Mouse (Mus musculus): ENCODE data around the gene Zcrb1. TPM values are rescaled to one million over a fixed set of nuclear protein-coding genes. Genes with fewer than 3 reads are reported as not detected.

Zcrb1 gene
- total RNA-seq (2021): 10 to 100 TPM; 80.5 to 96.2 TPM
- long read RNA-seq, transcript Zcrb1-201 (8 exons, 877 nt): major isoform, 85 of 123 reads
- long read RNA-seq, partial matches to known transcripts: 1 of 123 reads
- long read RNA-seq, other reads (novel, unspliced or antisense): 33 of 123 reads

DNA sequence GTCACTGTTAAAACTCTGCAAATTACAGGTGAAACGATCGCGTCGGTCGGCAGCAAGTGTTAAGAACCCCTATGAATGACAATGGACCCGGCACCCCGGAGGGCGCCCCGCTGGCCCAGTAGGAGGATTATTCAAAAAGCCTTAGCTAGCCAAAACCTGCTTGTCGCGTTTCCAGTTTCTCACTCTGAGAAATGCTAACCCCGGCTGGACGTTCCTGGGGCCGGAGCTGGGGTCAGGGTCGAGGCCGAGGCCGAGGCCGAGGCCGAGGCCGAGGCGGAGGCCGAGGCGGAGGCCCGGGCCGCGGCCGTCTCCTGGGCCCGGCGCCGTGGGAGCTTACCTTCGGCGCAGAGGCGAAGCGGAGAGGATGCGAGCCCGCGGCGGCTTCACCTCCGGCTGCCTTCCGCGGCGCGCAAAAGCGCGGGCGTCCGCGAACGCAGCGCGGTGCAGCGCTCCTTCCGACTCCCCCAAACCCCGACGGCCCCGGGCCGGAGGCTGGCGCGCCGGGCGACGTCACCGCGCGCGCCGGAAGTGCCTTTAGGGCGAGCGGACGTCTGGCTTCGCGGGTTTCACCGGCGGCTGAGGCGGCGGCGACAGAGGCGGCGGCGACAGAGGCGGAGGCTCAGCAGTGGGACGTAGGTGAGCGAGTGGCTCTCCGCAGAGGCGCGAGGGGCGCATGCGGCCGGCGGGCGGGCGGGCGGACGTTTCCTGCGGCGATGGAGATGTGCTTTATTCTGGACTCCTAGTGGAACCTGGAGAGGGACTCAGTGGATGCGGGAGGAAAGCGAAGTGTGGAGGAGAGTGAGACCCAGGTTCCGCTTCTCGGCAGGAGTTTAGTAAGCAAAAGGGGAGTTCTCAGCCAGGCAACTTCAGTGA lies at the start of gene Zcrb1, which contains the start of gene Pphln1:
TSS of gene Zcrb1 (minus strand) at position 509 of the 873 bp plus-strand sequence.
TSS of gene Pphln1 (plus strand) at position 525 of the 873 bp plus-strand sequence.
- DNase-seq (ENCODE audit: low spot score in 2 of 2): peak; percentile 78 to 88

DNA sequence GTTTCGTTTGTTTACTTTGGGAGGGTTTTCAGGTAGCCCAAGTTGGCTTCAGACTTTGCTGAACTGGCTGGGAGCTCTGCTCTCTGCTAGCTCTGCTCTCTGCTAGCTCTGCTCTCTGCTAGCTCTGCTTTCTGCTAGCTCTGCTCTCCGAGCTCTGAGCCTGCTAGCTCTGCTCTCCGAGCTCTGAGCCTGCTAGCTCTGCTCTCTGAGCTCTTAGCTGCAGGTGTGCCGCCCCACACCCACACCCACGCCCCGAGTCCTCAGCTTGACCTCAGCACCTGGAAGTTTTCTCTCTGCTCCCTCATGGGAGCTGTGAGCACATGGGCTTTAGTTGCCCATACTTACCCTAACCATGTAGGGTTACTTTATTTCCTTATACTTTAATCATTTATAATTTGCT lies 45.5 kb upstream of the Zcrb1 start:
- no peak for DNase-seq (ENCODE audit: low spot score in 2 of 2)

DNA sequence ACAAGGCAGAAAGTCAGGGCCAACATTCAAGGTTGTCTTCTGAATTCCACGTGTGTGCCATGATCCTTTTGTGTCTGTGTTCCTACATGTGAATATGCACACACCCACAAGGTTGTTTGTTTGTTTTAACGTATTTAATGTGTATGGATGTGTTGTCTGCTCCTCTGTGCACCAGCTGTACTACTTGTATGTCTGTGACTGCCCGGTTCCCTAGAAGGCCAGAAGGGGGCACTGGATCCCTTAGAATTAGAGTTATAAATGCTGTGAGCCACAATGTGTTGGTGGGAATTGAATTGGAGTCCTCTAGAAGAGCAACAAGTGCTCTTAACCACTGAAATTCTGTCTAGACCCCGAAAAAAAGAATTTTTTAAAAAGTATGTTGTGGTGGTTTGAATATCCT lies 44.1 kb upstream of the Zcrb1 start:
- no peak for DNase-seq (ENCODE audit: low spot score in 2 of 2)

DNA sequence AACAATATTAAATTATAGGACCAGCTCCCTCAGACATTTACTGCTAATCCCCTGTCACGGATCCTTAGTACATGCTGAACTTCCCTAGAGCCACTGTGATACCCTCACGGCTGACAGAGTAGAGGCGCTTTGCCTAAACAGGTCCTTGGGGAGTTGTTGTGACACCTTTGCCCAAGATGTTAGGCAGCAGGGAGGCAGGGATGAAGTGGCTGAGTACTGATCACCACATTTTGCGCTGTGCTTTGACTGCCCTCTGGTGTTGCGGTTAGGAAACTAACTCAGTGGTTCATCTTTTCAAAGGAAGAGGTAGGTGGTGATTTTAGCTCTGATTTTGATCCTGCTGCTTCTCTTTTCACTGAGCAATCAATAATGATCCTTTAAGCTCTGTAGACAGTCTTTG lies 40.5 kb upstream of the Zcrb1 start:
- peak; percentile 73 to 79 for DNase-seq (ENCODE audit: low spot score in 2 of 2)

DNA sequence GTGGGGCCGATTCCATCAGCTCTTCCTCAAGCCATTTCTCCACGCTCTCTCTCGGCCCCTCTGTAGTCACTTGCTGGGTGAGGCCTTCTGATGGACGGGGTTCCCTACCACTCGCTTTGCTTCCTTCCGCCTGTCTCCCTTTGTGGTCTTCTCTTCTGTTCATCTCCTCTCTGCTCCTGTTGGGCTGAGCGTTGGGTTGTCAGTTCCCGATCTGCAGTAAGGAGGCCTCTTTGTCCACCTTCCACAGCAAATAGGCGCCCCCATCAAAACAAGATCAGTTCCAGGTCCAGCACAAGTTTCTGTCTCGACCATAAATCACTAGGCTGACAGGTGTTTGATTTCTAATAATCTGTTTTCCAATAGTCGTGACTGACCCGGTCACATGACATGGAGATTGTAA lies 37.9 kb upstream of the Zcrb1 start:
- no peak for DNase-seq (ENCODE audit: low spot score in 2 of 2)

DNA sequence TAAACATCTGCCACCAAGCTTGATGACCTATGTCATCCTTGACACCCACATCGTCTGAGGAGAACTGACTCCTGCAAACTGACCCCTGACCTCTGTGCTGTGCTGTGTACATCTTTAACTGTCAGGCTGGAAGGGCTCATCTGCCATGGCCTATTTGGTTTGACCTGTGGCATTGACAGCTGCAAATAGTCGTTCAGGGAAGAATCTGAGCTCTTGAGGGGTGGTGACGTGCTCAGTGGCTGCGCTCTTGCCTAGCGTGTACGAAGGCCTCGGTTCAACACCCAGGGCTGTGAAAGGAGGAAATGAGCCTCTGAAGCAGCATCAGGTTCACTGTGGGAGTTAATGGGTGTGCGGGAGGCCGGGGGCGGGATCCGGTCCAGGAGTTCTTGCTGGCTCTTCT lies 35.7 kb upstream of the Zcrb1 start:
- no peak for DNase-seq (ENCODE audit: low spot score in 2 of 2)

DNA sequence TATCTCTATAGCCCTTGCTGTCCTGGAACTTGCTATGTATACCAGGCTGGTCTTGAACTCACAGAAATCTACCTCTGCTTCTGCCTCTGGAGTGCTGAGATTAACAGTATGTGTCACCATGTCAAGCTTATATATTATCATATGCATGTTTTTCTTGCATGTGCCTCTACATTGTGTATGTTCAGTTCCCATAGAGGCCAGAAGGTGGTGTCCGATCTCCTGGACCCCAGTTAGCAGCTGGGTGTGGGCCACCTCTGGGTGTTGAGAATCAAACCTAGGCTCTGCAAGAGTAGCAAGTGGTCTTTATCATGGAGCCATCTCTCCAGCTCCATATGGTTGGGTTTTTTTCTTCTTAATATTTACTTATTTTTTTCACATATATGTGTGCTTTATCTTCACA lies 24.4 kb upstream of the Zcrb1 start:
- no peak for DNase-seq (ENCODE audit: low spot score in 2 of 2)

DNA sequence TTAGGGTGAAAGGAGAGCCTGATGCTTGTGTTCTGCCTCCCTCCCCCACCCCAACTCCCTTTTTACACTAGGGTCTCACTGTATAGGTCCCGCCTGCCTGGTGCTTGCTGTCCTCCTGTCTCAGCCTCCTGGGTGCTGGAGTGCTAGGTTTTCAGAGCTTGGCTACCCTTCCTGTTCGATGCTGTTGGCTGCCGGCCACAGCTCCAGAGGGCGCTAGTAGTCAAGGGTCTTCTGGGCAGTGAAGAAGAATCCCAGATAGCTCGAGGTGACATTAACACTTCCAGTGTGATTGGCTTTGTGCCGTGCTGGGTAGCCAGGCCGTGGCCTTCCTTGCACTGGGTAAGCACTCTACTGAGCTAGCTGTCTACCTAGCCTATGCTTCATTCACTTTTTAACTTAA lies 22.5 kb upstream of the Zcrb1 start:
- no peak for DNase-seq (ENCODE audit: low spot score in 2 of 2)

DNA sequence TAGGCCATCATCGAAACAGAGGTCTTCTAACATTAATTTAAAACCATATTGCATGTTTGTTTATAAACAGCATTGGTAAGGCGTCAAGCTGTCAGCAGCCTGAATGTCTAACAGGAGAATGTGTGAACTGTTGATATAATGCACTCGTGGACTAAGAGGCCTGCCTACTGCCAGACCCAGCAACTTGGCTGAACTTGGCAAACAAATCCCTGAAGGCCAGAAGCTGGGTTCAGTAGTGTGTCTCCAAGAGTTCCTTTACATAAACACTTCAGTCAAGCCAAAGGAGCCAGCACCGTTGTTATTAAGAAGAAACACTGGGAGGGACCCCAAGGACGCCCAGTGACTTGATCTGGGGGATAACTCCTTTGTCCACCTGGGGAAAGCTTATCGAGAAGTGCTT lies 18.2 kb upstream of the Zcrb1 start:
- DNase-seq (ENCODE audit: low spot score in 2 of 2): no peak

DNA sequence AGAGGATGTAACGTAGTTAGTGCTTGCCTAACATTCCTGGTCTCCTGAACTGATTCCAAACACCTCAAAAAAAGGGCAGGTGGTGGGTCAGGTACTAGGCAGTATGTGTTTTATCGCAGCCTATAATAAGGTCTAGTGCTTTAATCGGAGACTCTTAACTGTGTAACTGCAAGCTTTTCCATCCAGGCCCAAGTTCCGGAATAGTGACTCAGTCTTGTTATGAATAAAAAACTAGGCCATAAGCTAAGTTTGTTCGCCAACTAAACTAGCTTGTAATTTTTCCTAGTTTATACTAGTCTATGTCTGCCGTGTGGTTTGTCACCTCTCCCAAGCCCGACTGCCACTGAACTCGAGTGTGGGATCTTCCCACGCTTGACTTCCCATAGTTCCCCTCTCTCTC lies 16.3 kb upstream of the Zcrb1 start:
- no peak for DNase-seq (ENCODE audit: low spot score in 2 of 2)

DNA sequence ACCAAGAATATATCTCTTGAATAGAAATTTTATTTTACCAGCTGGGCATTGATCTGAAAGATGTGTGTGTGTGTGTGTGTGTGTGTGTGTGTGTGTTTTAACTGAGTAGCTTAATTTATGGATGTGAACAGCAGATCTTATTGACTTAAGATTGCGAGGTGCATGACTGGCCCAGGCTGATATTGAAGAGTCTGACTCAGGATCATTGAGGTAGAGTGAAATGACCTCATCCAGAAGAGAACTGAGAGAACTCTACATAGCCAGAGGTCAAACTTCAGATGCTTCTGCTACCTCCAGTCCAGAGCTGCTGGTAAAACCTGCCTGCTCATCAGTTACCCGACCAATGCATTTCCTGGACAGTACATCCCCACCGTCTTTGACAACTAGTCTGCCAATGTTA lies 14.3 kb upstream of the Zcrb1 start:
- DNase-seq (ENCODE audit: low spot score in 2 of 2): no peak

DNA sequence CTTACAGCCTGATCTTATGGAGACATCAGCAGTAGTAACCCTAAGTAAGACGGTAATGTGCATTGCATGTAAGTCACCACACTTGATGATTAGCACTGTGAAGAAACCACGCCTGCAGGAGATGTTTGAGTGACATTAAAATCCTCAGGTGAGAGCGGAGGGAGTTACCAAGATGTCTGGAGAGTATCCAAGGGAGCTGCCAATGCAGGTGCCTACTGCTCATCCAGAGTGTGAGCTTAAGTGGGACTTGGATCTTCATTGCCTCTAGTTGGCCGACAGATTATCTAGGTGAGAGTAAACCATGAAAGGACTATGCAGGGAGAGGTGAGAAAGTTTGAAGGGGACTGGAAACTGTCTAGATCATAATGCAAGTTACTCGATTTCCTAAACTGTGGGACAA lies 8.4 kb upstream of the Zcrb1 start:
- DNase-seq (ENCODE audit: low spot score in 2 of 2): no peak

DNA sequence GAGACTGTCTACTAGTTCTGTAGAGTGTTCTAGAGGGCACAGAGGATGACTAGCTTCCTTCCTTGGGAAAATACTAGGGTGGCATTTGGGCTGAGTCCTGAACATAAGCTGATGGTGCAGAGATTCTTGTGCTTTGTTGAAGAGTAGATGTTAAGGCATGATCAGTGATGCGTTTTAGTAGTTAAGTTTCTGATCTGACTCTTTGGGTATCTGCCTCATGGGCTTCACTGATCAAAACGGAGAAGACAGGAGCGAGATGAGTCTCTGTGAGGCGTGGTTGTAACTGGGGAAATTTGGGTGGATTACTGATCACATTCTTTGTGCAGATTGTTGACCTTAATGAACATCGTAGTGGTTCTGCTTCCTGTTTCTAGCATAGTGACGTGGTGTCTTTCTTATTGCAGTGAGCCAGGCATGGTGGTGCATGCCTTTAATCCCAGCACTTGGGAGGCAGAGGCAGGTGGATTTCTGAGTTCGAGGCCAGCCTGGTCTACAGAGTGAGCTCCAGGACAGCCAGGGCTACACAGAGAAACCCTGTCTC lies 7.4 kb upstream of the Zcrb1 start:
- no peak for DNase-seq (ENCODE audit: low spot score in 2 of 2)

DNA sequence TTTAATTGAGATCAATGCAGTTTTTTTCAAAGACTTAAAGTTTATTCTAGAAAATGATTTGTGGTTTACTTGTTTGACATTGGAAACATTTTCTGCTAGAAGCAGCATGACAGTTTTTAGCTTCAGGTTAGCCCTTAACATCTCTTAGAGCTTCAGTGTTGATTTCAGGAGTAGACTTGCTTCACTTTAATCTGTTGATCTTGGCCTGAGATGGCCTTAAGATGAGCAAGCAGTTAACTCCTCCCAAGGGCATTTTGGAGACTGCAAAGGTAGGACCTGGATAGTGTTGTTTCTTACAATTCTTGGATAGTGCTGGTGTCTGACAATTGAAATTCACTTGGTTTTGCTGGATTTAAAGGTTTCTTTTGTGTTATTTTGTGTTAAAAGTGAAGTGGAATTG lies 6.7 kb upstream of the Zcrb1 start:
- no peak for DNase-seq (ENCODE audit: low spot score in 2 of 2)

DNA sequence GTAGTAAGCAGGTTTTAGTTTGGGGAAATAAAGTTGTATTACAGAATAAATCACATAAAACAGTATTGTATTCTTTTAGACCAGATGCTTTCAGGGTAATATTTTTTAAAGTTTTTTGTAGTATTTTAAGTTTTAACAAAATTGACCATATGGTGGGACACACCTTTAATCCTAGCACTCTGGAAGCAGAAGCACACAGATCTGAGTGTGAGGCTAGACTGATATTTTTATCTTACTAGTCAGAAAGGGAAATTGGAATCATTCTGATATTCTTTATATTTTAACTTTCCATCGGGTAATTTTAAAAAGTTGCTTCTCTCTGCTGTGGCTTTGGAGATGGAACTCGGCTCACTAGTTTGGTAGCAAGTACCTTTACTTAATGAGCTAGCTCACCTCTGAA lies 4.6 kb upstream of the Zcrb1 start:
- DNase-seq (ENCODE audit: low spot score in 2 of 2): no peak

DNA sequence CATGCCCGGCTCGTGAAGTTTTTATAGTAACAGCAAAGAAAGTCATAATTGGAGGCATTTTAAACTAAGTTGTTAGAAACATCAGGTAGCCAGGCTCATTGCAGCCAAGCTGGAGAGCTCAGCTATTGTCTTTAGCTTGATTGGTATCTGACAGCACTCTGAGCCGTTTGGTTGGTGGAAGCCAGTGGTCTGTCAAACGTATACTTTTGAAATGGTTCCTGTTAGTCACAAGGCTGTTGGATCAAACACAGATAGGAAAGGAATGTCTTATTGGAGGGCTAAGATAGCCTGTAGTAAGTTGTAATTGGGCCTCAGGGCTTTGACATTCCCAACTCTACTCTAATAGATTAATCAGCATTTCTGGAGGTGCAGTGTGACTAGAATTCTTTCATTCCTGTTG lies 3.3 kb upstream of the Zcrb1 start:
- DNase-seq (ENCODE audit: low spot score in 2 of 2): no peak

DNA sequence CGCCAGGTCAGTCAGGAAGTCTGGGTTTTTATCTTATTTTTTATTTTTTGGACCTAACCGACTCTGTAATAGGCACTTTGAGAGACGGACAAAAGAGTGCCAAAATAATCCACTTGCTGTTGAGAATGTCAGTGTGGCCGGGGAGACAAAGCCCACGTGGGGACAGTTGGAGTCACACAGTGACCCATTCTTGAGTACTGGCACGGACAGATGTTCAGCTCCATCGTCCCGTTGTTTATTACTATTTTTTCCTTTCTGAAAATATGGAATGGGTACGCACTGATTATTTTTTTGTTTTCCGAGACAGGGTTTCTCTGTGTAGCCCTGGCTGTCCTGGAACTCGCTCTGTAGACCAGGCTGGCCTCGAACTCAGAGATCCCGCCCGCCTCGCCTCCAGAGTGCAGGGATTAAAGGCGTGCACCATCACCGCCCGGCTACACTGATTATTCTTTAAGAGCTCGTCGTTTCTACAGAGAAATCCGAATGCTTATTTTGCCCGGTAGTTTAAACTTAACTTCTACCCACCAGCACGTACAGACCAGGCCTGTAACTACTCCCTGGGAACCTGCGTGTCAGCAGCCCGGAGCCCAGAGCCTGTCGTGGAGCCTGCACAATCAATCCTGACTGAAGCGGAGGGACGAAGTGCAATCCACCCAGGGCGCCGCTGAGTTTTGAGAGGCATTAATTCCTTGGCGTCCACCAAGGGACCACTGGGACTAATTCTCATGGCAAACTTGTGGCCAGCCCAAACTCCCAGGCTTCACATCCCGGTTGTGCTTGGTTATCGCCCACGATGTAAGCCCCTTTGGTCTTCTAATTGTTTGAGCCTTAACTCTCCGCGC lies 786 bp upstream of the Zcrb1 start:
- DNase-seq (ENCODE audit: low spot score in 2 of 2): no peak

DNA sequence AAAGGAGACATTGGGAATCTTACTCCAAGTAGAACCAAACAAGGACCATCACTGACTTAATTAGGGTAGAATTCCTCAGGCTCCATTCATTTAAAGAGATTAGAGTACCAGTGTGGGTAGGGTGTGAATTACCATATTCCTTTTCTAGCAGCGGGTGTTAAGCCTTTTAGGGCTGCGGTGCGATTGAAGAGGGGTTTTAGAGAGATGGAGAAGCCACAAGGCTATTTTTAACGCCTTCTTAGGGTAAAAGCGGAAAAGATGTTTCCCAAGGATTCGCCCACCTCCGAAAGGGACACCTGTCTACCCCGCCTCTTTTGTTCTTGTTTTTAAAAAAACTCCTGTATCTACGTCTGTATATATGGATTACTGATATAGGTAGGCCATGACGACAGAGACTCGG lies 865 bp downstream of the Zcrb1 start:
- no peak for DNase-seq (ENCODE audit: low spot score in 2 of 2)

DNA sequence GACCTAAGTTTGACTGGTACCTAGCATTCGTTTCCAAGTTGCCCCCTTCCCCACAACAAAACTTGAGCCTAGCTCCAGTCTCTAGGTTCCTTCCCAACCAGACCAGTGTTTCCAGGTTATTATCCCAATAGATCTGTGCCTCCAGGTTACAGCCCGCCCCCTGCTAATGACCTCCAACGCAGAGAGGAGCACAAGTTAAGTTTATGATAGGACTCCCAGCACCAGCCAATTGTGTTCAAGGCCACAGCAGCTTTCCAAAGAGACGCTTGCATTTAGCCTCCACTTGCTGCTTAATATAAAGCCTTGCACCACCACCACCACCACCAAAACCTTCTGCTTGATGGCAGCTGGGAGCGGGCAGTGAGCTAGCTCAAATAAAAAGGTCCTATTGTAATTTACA lies 16.8 kb downstream of the Zcrb1 start:
- no peak for DNase-seq (ENCODE audit: low spot score in 2 of 2)

DNA sequence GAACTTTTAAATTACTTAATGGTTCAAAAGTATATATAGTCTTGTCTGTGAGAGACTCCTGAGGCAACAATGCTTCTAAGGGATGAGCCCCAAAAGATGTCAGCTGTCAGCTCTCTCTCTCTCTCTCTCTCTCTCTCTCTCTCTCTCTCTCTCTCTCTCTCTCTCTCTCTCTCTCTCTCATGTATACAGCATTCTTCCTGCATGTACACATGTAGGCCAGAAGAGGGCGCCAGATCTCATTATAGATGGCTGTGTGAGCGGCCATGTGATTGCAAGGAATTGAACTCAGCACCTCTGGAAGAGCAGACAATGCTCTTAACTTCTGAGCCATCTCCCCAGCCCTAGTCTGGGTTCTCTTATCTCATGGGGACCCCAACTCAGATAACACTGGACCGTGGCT lies 19.0 kb downstream of the Zcrb1 start:
- DNase-seq (ENCODE audit: low spot score in 2 of 2): no peak

DNA sequence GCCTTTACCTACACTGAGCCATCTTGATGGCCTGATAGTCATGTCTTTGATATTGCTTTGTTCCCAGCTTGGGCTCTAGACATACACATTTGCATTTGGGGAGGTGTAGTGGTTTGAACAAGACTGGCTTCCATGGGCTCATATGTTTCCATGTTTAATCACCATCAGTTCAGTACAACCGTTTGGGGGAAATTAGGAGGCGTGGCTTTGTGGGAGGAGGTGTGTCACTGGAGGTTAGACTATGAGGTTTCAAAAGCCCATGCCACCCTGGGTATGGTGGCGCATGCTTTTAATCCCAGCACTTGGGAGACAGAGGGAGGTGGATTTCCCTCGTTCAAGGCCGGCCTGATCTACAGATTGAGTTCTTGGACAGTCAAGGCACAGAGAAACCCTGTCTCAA lies 22.4 kb downstream of the Zcrb1 start:
- no peak for DNase-seq (ENCODE audit: low spot score in 2 of 2)

Data from layer of hippocampus, postnatal 10 days (tissue).